Mouse (Mus musculus): ENCODE data around the gene Samsn1.
"Not testable (repeated sequence)": the region's sequence is repeated elsewhere in the genome, so short reads cannot be mapped to it uniquely, and the experiment has no call there.

The Samsn1 gene

DNA sequence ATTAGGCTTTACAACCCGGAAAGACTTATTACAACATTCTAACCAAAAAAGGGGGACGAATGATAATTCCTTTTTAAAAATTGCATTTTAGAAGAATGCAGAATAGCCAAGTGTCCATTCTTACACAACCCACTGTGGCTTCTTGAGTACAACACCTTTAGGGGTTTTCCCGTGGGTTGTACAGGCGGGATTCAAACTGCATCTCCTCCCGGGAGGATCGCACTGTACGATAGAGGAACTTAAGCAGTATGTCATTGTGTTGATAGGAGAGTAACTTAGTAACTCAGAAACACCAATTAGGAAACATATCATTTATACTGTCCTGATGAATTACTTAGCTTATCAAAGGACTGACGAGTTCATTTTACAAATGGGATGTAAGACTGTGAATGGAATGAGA is 149.8 kb downstream of the Samsn1 start:
- no peak for DNase-seq

DNA sequence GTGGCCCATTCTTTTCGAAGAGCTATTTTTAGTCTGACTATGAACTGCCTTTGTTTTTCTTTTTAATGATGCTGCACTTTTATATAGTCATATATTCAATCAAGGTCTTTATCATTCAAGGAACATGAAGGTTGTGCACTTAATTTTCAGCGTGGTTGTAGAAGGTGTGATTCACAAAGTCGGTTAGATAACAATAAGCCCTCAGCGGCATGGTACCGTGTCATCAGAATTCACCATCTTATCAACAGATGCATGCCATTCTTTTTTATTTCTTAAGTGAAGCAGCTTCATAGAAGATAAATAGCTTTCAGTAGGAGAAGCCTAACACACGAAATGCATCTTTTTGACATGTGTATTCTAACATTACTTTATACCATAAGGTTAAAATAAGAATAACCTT is 154.7 kb downstream of the Samsn1 start:
- no peak for DNase-seq

DNA sequence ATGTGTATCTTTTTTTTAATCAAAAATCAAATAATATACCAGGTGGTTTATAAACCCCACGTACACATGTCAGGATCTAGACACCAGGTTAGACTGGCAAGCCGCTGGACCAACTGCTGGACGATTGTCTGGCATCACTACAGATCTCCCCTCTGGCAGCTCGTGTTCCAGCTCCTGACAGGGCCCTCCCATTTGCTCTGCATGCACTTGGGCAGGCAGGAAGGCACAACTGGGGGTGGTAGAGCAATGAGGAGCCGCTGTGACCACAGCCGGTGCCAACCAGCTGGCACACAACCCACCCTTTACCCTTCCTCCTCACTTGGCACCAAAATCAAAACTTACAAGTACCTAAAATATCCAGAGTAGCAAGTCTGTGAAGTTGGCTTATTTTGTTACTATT is 156.6 kb downstream of the Samsn1 start:
- DNase-seq: no peak

DNA sequence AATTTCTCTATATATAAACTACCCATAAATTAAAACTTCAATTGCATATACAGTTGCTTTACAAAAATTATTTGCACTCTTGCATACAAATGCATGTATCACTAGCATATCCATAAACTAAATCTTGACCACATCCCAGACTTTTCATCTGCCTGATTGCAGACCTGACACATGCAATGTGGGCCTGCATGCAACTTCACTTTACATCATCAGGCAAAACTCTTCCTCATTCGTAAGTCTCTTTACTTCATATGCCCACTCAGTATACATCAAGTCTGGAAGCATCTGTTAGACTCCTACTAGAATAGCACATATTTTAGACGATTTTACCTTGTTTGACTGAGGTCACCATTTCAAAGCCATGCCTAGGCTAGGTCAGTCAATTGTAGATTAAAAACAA is 157.4 kb downstream of the Samsn1 start:
- no peak for DNase-seq

DNA sequence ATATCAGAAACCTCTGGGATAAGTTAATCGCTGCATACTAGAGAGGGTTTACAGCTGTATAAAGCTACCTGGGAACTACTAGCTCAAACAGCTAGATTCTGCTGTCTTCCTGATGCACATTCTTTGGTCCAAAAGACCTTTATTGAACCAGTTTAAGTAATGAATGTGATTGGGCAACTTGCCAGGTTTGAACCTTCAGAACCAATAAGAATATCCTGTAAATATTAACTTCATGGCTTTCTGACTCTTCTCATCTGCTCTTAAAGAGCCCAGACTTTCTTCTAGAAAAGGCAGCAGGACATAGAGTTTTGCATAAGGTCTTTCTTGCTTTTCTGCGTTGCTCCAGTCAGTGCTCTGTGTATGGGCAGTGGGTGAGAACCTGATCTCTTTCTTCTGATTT is 165.7 kb downstream of the Samsn1 start:
- DNase-seq: no peak

DNA sequence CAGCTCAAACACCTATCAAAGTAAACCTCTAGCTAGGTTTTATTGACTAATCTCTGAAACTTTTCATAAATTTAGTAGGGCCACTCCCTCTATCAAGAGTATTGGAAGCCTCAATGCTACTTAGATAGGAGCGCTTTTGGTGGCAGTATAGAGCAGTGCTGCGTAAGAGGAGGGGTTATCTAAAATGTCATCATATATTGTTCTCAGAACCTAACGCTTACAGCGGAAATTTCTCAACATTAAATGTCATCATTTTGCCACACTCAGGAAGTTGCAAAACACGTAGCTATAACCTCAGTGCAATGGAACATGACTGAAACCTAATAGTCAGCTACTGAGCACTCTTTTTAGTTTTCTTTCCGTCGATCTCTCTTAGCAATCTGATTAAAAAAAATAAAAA is 166.7 kb downstream of the Samsn1 start:
- DNase-seq: peak in 1 of 2 experiments; percentile 18

DNA sequence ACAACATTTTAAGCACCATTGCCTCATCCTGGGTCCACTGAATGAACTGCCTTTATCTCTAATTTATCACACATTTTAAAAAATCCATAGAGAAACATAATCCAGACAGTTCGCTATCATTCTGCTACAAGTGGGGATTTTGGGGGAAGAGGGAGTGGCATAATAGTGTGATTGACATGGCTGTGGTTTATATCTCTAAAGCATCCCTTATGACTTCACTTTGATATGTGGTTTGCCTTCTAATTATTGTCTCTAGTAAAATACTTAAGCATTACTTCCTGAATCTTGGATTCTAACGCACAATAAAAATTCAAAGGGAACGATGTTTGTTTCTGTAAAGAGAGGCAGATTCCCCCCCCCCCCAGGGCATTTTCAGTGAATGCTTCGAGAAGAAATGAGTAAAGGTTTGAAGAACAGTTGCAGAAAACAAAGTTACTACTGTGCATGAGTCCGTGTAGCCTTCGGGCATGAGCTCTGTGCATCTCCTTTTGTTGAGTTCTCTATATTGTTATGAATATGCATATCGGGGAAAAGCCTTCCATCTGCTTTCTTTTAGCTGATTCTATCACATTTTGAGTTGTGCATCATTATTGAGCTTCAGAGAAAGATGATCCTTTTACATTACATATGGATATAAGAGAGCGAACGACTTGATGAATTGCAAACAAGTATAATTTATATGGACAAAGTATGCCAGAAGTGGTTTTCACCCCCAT is 168.4 kb downstream of the Samsn1 start:
- DNase-seq: no peak

DNA sequence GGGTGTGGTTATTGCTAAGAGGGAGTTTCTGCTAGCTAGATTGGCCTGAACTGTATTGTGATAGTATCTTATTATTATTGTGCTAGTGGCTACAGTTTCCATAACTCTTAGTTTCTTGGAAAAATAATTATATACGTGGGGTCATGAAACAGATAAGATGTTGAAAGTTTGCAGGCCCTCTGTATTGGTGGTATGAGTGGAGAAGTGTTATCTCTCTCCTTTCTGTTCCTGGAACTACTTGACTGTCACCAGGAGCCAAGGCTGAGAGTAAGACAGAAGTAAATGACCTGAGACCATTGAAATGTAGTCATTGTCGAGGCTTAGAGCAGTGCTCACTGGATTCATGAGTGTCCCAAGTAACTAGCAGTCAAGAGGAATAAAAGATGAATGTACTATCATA is 169.6 kb downstream of the Samsn1 start:
- no peak for DNase-seq

DNA sequence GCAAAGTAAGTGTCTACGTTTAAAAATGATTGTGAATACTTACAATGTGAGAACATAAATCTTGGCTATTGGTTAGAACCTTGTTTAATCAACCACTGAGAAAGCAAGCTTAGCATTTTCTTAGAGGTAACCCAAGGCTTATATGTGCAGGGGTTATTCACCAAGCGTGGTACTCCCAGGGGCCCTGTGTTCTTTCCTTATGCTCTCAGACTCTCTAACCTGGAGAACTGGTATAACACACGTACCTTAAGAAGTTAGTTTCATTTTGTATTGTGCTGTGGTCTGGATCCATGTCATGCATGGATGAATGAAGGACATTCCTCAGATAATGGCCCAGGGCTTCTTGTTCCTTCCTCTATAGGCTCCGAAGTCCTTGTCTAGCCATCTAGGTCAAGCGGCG is 173.0 kb downstream of the Samsn1 start:
- DNase-seq: no peak

DNA sequence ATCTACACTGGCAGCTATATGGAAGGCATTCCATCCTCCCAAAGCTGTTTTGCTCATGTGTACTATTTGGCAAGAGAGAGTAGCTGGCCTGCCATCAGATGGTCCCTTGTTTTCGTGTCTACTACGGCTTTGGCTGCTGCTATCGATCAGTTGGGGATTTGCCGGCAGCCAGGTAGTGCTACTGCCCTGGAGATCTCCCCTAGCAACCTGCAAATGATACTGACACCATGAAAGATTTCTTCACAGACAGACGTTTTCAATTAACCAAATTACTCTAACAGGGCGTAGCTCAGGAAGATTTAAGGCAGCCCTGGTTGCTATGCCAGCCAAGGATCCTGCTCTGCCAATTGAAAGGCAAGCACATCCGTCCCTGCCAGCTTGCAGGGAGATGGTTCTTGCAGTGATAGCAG is 178.4 kb downstream of the Samsn1 start:
- DNase-seq: no peak

DNA sequence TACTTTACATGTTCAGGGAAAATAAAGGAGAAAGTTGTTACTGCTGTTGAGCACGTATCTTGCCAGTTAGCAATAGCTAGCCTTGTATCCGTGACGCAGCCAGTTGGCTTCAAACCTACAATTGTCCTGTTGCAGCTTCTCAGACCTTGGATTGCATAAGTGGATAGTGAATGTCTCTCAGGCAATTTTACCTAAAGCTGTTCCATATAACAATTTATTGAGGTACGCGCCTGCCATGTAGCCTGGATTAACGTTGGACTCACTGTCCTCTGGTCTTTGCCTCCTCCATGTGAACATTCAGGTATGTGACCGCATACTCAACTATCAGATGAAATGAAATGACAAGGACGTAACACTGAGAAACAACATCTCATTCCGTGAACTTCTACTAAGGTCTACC is 179.1 kb downstream of the Samsn1 start:
- no peak for DNase-seq

DNA sequence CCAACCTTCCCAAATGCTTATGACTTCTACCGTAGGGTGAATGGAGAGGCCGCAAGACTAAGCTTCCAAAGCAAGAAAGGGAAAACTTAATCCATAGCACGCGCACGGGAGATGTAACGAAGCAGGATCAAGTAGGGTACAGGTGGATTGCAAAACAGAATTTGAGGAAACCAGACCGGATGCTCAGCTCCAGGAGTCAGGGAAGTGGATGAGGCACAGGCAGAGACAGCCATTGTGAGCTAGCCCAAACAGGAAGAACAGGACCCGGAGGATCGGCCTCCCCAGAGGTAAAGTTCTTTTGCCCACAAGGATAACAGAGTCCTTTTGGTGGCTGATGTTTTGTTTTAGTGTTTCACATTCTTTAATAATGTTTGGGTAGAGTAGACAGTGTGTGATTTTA is 179.5 kb downstream of the Samsn1 start:
- DNase-seq: no peak

DNA sequence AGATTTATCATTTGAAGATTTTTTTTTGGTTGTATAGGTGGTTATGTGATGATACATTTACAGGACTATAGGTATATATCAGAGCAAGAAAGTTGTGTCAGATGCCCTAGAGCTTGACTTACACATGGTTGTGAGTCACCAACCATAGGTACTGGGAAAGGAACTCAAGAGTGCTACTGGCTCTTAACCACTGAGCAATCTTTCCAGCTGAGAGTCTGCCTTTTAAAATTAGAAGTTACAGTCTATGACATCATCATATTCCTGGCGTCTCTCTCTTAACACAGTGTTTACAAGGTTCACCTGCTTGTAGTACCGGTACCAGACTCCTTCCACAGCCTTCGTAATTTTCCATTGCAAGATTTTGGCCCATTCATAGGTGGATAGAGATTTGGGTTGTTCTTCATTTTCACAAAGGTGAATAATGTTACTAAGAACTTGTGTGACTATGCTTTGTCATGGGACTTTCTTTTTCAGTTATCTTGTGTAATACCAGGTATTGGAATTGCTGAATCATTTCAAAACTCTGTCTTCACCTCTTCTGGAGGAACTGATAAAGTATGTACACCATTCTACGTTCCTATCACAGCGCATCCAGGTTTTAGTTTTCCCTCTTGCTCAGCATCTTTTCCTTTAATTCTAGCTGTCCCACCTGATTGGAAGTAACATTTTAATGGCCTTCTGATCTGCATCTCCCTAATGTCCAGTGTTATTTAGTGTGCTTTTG is 184.2 kb downstream of the Samsn1 start:
- no peak for DNase-seq

DNA sequence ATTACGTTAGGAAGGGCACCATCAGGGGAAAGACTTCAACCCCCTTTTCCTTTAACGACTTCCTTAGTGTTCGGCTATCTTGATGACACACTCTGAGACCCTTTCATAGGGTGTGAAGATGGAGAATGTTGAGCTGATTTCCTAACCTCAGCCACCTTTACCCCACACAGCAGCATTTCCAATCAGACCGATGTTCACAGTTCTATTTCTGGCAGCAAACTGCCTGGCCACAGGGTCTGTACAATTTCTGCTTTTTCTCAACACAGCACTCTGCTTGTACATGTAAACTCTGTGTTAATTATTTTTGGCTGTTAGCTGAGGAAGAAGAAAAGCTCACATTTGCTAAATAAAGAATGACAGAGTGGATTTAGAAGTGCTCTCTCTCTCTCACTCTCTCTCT is 190.7 kb downstream of the Samsn1 start:
- no peak for DNase-seq

DNA sequence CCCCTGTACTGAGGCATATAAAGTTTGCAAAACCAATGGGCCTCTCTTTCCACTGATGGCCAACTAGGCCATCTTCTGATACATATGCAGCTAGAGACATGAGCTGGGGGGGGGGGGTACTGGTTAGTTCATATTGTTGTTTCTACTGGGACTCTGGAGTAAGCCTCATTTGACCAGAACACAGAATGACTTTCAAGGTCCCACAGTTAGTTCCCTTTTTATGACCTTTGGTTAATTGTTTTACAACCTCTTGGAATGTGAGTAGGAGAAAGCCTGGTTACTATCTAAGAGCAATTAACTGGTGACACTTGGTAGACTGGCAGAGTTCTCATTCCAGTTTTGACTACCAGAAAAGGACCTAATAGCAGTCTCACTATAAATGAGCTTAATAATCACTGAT is 195.1 kb downstream of the Samsn1 start:
- DNase-seq: not testable (repeated sequence)

DNA sequence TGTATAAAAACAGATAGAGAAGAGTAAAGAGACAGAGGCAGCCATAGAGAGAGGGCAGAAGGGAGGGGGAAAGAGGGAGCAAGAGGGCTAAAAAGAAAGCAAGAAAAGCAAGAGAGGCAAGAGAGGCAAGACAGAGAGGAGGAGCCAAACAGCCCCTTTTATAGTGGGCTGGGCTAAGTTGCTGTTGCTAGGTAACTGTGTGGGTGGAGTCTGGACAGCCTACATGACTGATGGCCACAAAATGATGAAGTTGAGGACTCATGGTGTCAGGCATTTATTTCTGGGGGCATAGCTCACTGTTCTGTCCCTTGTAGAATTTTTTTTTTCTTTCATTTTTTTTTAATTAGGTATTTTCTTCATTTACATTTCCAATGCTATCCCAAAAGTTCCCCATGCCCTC is 195.6 kb downstream of the Samsn1 start:
- no peak for DNase-seq

DNA sequence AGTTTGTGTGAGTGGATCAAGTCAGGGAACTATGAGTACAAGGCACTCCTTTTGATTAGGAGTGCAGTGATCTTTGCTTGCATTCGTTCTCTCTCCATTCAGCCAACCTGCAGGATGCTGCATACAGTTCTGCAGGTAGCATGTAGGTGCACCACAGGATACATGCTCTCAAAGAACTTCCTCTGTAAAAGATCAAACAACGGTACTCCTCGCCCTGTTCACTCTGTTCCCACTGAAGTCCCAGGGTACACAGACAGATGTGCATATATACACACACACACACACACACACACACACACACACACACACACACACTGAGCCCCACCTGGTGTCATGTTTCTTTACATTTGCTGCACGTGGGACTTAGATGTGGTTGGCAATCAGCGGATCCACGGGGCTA is 198.9 kb downstream of the Samsn1 start:
- no peak for DNase-seq

DNA sequence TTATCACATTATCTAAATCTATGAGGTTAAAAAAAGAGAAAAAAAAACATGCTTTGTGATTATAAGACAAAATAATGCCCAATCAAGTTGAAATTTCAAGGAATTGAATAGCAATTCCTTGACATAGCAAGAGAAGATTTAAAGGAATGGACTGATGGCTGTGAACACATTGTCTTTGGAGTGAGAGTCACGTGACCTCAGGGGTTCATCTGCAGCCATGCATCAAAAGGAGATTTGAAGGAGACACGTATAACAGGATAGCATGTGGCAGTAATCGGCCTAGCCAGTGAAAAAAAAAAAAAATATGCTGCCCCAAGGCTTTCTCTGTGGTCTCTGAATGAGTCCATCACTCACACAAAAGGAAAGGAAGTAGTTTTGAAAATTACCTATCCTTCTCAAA is 201.1 kb downstream of the Samsn1 start:
- no peak for DNase-seq

Data from lung, adult 18-20 months (tissue).